Mouse (Mus musculus): Measurements from ENCODE around the gene Mab21l2. TPM values are rescaled to one million over a fixed set of nuclear protein-coding genes. Genes with fewer than 3 reads are reported as not detected.

Gene Mab21l2
- polyA plus RNA-seq (2015; fragmentation: Nextera tagmentation; extraction: Ambion mirVana): 0.65 and 0.69 TPM in 2 replicates

DNA sequence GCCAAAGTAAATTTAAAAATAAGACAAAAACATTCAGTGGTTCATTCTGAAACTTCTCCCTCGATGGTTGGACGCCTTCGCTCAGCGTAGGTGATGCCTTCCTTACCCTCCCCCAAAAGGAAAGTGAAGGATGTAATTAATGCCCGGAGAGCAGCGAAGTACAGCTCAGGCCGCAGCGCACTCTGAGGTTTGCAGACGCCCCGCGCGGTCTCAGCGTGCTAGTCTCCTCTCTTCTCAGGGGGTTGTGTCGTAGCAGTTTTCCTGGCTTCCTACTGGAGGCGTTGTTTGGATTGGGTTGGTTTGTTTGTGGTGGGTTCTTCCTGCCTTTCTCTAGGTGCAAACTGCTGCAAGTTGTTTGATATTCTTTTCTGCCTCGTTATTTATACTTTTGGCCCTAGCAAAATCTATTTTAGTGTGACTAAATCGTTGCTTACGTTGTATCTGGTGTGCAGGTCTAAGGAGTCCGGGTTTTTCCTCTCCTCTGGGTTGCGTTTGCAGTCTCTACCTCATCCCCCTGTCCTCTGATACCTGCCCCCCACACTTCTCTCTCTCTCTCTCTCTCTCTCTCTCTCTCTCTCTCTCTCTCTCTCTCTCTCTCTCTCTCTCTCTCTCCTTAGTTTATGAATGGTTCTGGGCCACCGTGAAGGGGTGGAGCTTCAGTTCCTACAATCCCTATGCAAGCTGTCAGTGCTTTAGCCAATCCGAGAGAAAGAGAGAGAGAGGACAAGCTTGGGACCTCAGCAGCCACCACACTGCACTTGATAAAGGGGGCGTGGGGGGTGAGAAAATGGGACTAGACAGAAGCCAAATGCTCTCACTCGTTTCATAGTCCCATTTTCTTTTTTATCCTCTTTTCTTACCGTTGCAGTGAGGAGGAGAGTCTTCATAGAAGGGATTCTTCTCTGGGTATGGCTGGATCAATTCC, at the start of gene Mab21l2:
TSS of gene Mab21l2 (minus strand) at position 539 of the 925 bp plus-strand sequence.
- H3K4me2 ChIP-seq (replicated peaks; ENCODE audit: low read depth, low read length): peak within 1 kb of the TSS; percentile 54
- H3K27me3 ChIP-seq (ENCODE audit: insufficient read depth, low read length): peaks cover 62% of the 10 kb centered on the region
- WGBS: 8% methylated on average over 25 of the region's 25 CpGs
- peak within 1 kb of the TSS; percentile 39 for H3K4me3 ChIP-seq (ENCODE audit: low read length)
- H3K9me3 ChIP-seq (ENCODE audit: low read length): no peaks in the 10 kb centered on the region
- peak; percentile 20; the same call in 1 of the 2 replicates for ATAC-seq (ENCODE audit: low FRiP score, low TSS enrichment)
- peaks cover 13% of the 10 kb centered on the region for H3K4me1 ChIP-seq (ENCODE audit: insufficient read depth, low read length)
- H3K36me3 ChIP-seq (ENCODE audit: insufficient read depth, low read length): no peaks in the 10 kb centered on the region
- no peak within 1 kb of the TSS for H3K9ac ChIP-seq (replicated peaks; ENCODE audit: low read length)
- H3K27ac ChIP-seq (ENCODE audit: low read length): no peak within 1 kb of the TSS

DNA sequence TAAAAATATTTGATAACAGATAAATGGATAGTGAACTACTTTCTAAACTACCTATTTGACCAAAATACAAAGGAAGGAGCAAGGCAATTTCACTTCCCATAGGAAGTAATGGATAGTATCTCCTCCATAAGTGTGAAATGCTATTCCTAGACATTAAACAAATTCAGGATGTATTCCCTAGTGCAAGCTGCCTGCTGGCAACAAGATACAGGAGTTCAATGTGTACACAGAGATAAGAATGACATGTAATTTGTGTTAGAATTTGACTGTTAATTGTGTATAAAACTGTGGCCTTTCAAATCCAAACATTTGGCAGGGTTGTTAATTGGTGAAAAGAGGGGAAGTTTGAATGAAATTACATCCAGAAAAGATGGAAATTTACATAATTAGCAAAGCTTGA, 26.9 kb upstream of the Mab21l2 start:
- Histone ChIP-seq H3K9ac (replicated peaks; ENCODE audit: low read length) (no peak overlapping the region), H3K36me3 (ENCODE audit: insufficient read depth, low read length) (no peaks in the 10 kb centered on the region), H3K4me2 (replicated peaks; ENCODE audit: low read depth, low read length) (no peak overlapping the region), H3K27me3 (ENCODE audit: insufficient read depth, low read length) (no peaks in the 10 kb centered on the region), H3K4me3 (ENCODE audit: low read length) (no peak overlapping the region), H3K4me1 (ENCODE audit: insufficient read depth, low read length) (no peaks in the 10 kb centered on the region), H3K27ac (ENCODE audit: low read length) (no peak overlapping the region), H3K9me3 (ENCODE audit: low read length) (no peaks in the 10 kb centered on the region)
- no peak for ATAC-seq (ENCODE audit: low FRiP score, low TSS enrichment)

DNA sequence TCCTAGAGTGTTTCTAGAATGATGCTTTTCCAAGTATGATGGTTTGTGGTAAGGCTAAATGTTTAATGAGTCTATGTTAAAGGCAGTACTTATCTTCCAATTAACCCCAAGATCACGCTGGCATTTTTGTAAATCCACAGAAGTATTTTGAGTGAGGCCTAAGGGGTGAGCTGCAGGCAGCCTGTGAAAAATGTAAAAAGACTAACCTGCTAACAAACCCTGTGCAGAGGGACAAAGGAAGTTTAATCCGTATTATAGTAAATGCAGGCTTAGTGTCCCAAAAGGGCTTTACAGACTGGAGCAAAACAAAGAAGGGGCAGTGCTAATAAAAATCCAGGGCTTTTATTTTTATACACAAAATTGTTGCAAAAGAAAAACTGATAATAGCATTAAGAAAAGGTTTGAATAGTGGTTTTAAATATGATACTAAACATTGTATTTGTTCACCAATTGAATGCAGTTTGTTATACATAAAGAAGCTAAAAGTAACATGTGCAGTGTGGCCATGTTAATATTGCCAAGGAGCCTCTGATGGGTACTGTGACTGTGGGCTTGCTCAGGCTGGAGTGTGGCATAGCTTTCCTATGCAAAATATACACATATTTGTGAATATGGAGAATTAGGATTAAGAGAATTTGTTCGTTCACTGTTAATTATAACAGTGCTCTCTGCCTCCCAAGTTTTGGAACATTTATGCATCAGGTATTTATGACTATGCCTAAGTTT, 24.3 kb upstream of the Mab21l2 start:
- Histone ChIP-seq H3K4me1 (ENCODE audit: insufficient read depth, low read length) (no peaks in the 10 kb centered on the region), H3K9ac (replicated peaks; ENCODE audit: low read length) (no peak overlapping the region), H3K9me3 (ENCODE audit: low read length) (no peaks in the 10 kb centered on the region), H3K4me3 (ENCODE audit: low read length) (no peak overlapping the region), H3K27ac (ENCODE audit: low read length) (no peak overlapping the region), H3K4me2 (replicated peaks; ENCODE audit: low read depth, low read length) (no peak overlapping the region), H3K27me3 (ENCODE audit: insufficient read depth, low read length) (no peaks in the 10 kb centered on the region), H3K36me3 (ENCODE audit: insufficient read depth, low read length) (no peaks in the 10 kb centered on the region)
- 64% methylated on average over 3 of the region's 3 CpGs for WGBS
- no peak for ATAC-seq (ENCODE audit: low FRiP score, low TSS enrichment)

DNA sequence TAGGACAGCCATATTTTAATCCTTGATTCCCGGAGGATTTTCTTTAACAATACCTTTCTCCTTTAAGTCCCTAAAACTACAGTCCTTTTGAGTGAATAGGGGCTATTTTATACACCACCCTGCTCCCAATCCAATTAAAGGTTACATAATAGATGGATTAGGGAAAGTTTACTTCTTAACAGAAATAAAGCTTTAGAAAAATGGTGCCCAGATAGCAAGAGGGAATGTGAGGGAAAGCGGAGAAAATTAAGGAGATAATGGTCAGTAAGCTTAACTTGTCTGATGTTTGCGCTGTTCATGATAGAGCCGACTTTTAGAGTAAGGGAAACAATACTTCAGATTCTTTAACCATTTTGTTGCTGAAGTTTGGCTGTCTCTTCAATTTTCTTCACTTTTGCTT, 23.1 kb upstream of the Mab21l2 start:
- 59% methylated on average over 4 of the region's 4 CpGs for WGBS
- Histone ChIP-seq H3K9me3 (ENCODE audit: low read length) (no peaks in the 10 kb centered on the region), H3K4me3 (ENCODE audit: low read length) (no peak overlapping the region), H3K4me2 (replicated peaks; ENCODE audit: low read depth, low read length) (no peak overlapping the region), H3K36me3 (ENCODE audit: insufficient read depth, low read length) (no peaks in the 10 kb centered on the region), H3K9ac (replicated peaks; ENCODE audit: low read length) (no peak overlapping the region), H3K4me1 (ENCODE audit: insufficient read depth, low read length) (no peaks in the 10 kb centered on the region), H3K27me3 (ENCODE audit: insufficient read depth, low read length) (no peaks in the 10 kb centered on the region), H3K27ac (ENCODE audit: low read length) (no peak overlapping the region)
- ATAC-seq (ENCODE audit: low FRiP score, low TSS enrichment): no peak

DNA sequence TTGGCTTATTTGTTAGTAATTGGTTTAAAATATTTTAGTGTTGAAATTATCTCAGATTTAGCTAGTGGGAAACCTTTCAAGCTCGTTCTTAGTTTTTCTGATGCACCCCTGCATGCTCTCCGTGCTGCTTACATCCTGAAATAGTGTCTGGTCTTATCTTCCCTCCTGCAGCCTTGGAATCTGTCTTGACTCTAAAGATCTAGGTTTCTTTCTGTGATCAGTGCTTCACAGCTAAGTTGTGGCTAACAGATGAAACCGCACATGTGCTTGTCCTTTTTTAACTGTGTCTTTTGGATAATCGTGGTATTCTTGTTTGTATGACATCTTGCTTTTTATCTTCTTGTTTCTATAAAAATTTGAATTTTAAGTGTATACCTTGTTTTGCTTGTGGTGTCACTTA, 18.9 kb upstream of the Mab21l2 start:
- Histone ChIP-seq H3K4me3 (ENCODE audit: low read length) (no peak overlapping the region), H3K9me3 (ENCODE audit: low read length) (no peaks in the 10 kb centered on the region), H3K27me3 (ENCODE audit: insufficient read depth, low read length) (no peaks in the 10 kb centered on the region), H3K4me1 (ENCODE audit: insufficient read depth, low read length) (no peaks in the 10 kb centered on the region), H3K4me2 (replicated peaks; ENCODE audit: low read depth, low read length) (no peak overlapping the region), H3K27ac (ENCODE audit: low read length) (no peak overlapping the region), H3K9ac (replicated peaks; ENCODE audit: low read length) (no peak overlapping the region), H3K36me3 (ENCODE audit: insufficient read depth, low read length) (no peaks in the 10 kb centered on the region)
- no peak for ATAC-seq (ENCODE audit: low FRiP score, low TSS enrichment)
- 78% methylated on average over 4 of the region's 4 CpGs for WGBS

DNA sequence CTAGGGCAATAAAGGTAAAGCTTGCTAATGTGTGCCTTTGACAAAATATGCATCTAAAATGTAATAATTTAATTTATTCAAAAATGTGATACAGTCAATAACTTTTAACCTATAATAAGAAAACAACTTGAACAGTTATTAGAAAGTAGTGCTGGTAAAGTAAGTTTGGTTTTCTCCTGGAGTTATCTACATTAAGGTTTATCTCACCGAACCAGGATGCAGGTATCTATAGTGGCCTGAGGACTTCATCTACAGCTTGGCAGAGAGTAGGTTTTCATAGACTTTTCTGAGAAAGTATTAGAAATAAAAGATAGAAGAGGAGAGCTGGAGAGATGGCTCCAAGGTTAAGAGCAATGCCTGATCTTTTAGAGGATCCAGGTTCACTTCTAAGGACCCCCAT, 13.0 kb upstream of the Mab21l2 start:
- Histone ChIP-seq H3K27me3 (ENCODE audit: insufficient read depth, low read length) (peaks cover 5% of the 10 kb centered on the region; the same call in 1 of the 2 replicates), H3K9ac (replicated peaks; ENCODE audit: low read length) (no peak overlapping the region), H3K36me3 (ENCODE audit: insufficient read depth, low read length) (no peaks in the 10 kb centered on the region), H3K27ac (ENCODE audit: low read length) (no peak overlapping the region), H3K4me2 (replicated peaks; ENCODE audit: low read depth, low read length) (no peak overlapping the region), H3K4me3 (ENCODE audit: low read length) (no peak overlapping the region), H3K4me1 (ENCODE audit: insufficient read depth, low read length) (no peaks in the 10 kb centered on the region), H3K9me3 (ENCODE audit: low read length) (no peaks in the 10 kb centered on the region)
- ATAC-seq (ENCODE audit: low FRiP score, low TSS enrichment): no peak
- WGBS: 91% methylated on average over 1 of the region's 1 CpGs

DNA sequence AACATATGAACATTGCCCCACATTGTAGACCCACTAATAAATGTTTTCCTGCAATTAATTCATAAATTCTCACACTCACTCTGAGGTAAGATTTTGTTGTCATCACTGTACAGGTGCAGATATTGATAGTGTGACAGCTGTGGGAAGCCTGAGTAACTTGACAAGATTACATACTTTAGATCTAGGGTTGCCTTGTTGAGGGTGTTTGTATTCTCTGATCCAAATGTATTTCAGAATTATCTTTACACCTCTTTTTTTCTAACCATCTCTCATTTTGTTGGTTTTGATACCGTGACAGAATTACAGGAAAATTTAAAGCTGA, 12.6 kb upstream of the Mab21l2 start:
- 86% methylated on average over 1 of the region's 1 CpGs for WGBS

DNA sequence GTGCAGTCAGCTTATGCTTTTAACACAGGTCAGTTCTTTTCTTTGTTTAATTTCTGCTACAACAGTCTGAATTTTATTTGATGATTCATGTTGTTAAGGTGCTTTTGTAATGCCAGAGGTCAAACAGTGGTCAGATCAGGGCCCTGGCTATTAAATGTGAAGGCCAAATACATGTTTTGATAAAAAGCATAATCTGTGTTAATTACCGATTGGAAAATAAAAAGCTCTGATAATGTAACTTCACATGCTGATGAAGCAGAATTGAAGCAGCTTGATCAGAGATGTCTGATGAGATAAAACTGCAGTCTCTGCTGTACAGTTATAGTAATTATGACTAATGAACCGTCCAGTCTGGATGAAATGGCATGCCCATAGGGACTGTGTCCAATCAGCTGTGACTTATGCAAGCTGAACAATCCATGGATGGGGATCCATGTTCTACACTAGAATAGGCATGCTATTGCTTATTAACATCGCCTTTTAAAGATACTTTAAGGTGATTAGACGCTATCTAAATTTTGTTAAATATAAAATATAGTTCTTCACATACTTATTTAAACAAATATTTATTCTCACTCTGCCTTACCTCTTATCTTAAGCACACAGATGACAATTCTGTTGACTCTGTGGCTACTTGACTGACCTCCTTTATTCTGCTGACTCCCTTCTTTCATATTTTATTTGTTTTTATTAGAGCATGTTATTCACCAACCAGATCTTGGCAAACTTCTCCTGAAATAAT, 12.0 kb upstream of the Mab21l2 start:
- no peak overlapping the region for H3K9ac ChIP-seq (replicated peaks; ENCODE audit: low read length)
- H3K4me3 ChIP-seq (ENCODE audit: low read length): no peak overlapping the region
- no peak overlapping the region for H3K4me2 ChIP-seq (replicated peaks; ENCODE audit: low read depth, low read length)
- H3K27me3 ChIP-seq (ENCODE audit: insufficient read depth, low read length): peaks cover 9% of the 10 kb centered on the region
- no peaks in the 10 kb centered on the region for H3K36me3 ChIP-seq (ENCODE audit: insufficient read depth, low read length)
- no peaks in the 10 kb centered on the region for H3K4me1 ChIP-seq (ENCODE audit: insufficient read depth, low read length)
- H3K9me3 ChIP-seq (ENCODE audit: low read length): no peaks in the 10 kb centered on the region
- no peak overlapping the region for H3K27ac ChIP-seq (ENCODE audit: low read length)
- ATAC-seq (ENCODE audit: low FRiP score, low TSS enrichment): no peak
- WGBS: 73% methylated on average over 4 of the region's 4 CpGs

More for the DNA sequence above, 12.6 kb upstream of the Mab21l2 start:
- H3K27me3 ChIP-seq (ENCODE audit: insufficient read depth, low read length): peaks cover 7% of the 10 kb centered on the region; the same call in 1 of the 2 replicates
- H3K27ac ChIP-seq (ENCODE audit: low read length): no peak overlapping the region
- H3K4me1 ChIP-seq (ENCODE audit: insufficient read depth, low read length): no peaks in the 10 kb centered on the region
- ATAC-seq (ENCODE audit: low FRiP score, low TSS enrichment): no peak
- H3K9me3 ChIP-seq (ENCODE audit: low read length): no peaks in the 10 kb centered on the region
- no peak overlapping the region for H3K4me2 ChIP-seq (replicated peaks; ENCODE audit: low read depth, low read length)
- no peak overlapping the region for H3K9ac ChIP-seq (replicated peaks; ENCODE audit: low read length)
- no peak overlapping the region for H3K4me3 ChIP-seq (ENCODE audit: low read length)
- no peaks in the 10 kb centered on the region for H3K36me3 ChIP-seq (ENCODE audit: insufficient read depth, low read length)

DNA sequence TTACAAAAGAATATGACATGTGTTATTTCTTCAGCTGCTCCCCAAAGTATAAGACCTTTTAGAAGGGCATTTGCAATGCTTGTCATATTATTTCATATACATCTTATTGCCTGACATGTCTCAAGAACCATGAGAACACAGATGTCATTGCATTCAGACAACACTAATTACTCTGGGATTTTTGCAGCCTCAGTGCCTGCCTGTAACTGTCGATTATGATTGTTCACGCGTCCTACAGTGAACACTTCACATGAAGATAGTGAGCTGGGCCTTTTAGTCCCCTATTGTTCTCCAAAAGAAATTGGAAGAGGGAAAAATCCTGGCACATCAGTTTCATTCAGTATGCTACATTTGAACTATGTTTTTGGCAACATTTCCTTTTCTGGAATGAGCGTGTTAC, 11.2 kb upstream of the Mab21l2 start:
- Histone ChIP-seq H3K4me2 (replicated peaks; ENCODE audit: low read depth, low read length) (no peak overlapping the region), H3K27me3 (ENCODE audit: insufficient read depth, low read length) (peaks cover 16% of the 10 kb centered on the region), H3K9ac (replicated peaks; ENCODE audit: low read length) (no peak overlapping the region), H3K9me3 (ENCODE audit: low read length) (no peaks in the 10 kb centered on the region), H3K4me3 (ENCODE audit: low read length) (no peak overlapping the region), H3K27ac (ENCODE audit: low read length) (no peak overlapping the region), H3K4me1 (ENCODE audit: insufficient read depth, low read length) (no peaks in the 10 kb centered on the region), H3K36me3 (ENCODE audit: insufficient read depth, low read length) (no peaks in the 10 kb centered on the region)
- no peak for ATAC-seq (ENCODE audit: low FRiP score, low TSS enrichment)
- 93% methylated on average over 4 of the region's 4 CpGs for WGBS

Measured in kidney, embryonic 16.5 days (tissue).